Mouse (Mus musculus): ENCODE data around the gene Zfp784. TPM values are rescaled to one million over a fixed set of nuclear protein-coding genes. Genes with fewer than 3 reads are reported as not detected.
"Not testable (repeated sequence)": the region's sequence is repeated elsewhere in the genome, so short reads cannot be mapped to it uniquely, and the experiment has no call there.

Zfp784 gene
- polyA plus RNA-seq, 1 experiment from 2014 or later: 3.8 TPM

DNA sequence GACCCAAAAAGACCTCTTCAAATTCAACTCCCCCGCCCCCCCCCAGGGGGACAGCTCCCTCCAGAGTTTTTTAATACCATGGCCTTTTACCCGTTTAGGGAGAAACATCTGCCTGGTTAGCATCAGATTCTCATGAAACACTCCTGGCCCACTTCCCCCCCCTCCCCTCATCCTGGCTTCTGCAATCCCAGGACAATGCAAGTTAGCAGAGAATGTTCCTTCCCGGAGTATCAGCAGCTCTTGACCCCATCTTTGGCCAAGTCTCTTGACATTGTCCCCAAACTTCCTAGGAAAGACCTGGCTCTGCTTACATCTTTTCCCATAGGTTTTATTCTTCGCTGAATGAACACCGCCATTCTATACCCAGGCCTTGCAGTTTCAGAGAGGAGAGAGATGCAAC is 17.0 kb downstream of the Zfp784 start:
- no peak for DNase-seq (ENCODE audit: low spot score)

DNA sequence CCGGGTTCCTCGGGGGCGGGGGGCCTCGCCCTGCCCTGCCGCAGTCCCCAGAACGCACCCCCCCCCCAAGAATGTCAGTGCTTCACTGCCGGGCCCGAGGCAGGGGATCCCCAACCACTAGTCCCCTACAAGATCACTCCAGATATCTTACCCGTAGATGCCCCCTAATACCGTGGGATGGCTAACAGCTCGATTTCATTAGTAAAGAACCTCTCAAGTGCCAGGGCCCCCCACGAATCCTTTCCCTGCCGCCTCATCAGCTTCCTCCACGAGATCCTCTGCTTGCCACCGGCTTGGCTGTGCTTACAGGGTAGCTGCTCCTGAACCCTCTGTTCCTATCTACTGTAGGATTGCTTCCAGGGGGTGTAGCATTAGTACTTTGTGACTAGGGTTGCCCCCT is 17.6 kb downstream of the Zfp784 start:
- DNase-seq (ENCODE audit: low spot score): no peak

DNA sequence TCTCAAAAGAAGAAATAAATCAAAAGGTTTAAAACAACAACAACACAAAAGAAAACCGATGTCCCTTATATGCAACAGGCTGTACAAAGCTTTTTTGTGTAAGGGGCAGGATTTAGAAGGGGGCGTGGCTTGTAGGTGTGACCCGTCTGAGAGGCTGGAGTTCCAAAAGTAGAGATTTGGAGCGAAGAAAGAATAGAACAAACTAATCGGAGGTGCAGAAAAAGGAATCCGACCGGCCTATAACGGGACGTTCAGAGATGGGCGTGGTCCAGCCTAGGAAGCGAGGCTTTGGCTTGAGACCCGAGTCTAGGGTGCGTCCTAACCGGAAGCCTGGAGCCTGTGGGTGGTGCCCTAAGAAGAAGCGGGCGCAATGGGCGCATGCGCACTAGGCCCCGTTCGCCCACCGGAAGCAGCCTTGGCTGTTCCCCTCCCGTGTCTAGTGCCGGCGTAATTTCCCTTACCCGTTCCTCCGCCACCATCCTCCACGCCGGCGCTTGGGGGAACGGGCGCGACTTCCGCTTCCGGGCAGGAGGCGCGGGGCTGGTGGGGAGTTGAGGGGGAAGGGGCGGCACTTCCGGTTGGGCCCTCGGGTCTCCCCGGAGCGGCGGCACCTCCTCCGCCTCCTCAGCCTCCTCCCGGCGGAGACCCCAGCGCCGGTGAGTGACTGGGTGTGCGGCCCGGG is 18.1 kb downstream of the Zfp784 start, which contains the start of the genes Zfp865 and Ccdc106:
Gene Zfp865 (plus strand): TSS at position 377 of the 682 bp plus-strand sequence.
Gene Ccdc106 (plus strand): TSS at position 554 of the 682 bp plus-strand sequence.
- DNase-seq (ENCODE audit: low spot score): peak; percentile 99

DNA sequence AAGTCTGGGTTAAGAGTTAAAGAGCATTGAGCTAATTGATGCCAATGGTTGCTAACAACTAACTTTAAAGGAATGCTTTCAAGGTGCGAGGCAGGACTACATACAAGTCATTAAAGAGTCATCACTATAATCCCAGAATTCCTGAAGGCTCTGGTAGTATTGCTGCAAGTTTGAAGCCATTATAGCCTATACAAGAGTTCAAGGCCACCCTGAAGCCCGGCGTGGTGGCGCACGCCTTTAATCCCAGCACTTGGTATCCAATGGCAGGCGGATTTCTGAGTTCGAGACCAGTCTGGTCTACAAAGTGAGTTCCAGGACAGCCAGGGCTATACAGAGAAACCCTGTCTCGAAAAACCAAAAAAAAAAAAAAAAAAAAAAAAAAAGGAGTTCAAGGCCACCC is 18.7 kb downstream of the Zfp784 start:
- DNase-seq (ENCODE audit: low spot score): not testable (repeated sequence)

DNA sequence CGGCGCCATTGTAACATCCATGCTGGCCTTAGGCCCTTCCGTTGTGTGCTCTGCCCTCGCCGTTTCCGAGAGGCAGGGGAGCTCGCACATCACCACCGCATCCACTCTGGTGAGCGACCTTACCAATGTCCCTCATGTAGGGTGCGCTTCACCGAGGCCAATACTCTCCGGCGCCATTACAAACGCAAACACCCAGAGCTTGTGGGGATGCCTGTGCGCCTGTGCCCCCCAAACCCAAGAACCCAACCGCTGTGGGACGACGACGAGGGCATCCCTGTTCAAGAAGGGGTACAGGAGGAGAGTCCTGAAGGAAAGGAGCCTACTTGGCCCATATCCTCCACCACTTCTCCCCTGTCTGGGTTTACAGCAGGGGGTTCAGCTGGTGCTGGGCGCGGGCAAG is 20.3 kb downstream of the Zfp784 start:
- DNase-seq (ENCODE audit: low spot score): no peak

DNA sequence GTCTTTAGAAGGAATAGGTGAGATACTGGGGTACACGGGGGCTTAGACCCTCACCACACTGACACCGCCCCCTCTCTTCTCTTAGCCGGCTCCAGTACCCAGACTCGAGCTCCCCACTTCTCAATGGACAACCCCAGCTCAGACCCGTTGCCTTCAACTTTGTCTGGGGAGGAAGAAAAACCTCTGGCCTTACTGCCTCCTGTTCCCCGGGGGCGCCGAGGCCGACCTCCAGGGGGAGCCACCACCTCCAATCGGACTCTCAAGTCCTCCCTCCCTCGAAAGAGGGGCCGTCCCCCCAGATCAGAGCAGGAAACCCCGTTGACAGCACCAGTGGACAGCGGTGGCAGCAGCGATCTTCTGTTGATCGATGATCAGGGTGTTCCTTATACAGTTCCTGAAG is 20.9 kb downstream of the Zfp784 start:
- no peak for DNase-seq (ENCODE audit: low spot score)

DNA sequence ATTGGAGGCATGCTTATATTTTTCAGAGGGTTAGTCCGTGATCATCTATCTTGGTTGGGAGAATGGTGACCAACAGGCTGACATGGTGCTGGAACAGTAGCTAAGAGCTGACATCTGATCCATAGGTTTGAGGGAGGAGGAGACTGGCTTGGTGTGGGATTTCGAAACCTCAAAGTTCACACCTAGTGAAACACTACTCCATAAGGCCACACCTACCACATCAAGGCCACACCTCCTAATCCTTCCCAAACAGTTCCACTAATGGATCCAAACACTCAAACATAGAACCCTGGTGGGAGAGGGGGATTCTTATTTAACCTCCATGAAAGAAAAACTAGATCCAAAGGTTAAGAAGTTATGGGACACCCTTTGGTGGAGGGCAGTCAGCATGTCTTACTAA is 21.3 kb downstream of the Zfp784 start:
- DNase-seq (ENCODE audit: low spot score): no peak

DNA sequence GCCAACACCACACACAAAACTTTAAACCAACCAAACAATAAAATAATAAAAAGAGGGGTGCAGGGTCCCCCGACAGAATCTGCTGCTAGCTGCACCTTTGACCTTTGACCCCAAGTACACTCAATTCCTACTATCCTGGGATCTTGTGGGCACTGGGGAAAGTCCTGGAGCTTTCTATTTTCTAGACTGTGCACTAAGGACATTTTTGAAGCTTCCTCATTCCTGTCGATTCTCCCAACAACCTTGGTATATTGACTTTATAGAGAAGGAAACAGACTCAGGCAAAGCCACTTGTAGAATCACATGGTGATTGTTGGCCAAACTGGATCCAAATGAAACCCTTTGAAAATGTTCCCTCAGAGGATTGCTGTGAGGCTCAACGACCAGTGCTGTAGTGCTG is 22.2 kb downstream of the Zfp784 start:
- no peak for DNase-seq (ENCODE audit: low spot score)

DNA sequence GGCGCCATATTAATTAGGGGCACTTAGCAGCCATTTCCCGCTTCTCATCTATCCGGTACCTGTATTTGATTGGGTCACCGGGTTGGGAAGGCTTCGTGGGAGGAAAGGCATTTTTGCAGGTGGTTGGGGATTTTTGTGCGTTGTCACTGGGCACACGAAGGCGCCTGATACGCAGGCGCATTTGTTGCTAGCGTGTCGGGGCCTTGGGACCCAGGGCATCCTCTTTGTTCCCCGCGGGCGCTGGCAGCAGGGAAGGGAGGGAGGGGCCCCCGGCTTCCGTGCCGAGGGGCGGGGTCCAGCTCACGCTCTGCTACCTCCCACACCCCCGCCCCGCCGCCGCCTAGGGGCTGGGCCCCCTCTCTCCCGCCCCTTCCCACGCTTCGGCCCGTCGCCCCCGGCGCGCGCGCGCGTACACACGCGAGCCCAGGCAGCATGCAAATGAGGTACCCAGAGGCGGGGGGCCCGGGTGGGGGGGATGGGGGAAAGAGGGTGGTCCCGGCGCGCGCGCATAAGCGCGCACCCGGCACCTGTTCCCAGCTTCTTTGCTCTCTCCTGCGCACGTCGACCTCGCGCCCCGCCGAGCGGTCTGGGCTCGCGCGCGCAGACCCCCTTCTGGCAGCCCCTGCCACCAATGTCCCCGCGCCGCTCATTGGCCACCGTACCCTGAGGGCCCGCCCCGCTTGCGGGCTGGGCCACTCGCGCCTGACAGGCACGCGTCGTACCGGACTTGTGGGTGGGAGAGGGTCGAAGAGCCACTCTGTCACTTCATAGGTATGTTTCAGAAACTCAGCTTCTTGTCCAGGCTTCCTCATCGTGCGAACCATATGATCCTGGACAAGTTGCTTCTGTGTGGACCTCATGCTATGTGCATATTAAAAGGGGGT is 22.9 kb downstream of the Zfp784 start, which contains the start of gene Gm44973:
Gene Gm44973 (plus strand): TSS at position 379 of the 884 bp plus-strand sequence.
- DNase-seq (ENCODE audit: low spot score): peak; percentile 97

DNA sequence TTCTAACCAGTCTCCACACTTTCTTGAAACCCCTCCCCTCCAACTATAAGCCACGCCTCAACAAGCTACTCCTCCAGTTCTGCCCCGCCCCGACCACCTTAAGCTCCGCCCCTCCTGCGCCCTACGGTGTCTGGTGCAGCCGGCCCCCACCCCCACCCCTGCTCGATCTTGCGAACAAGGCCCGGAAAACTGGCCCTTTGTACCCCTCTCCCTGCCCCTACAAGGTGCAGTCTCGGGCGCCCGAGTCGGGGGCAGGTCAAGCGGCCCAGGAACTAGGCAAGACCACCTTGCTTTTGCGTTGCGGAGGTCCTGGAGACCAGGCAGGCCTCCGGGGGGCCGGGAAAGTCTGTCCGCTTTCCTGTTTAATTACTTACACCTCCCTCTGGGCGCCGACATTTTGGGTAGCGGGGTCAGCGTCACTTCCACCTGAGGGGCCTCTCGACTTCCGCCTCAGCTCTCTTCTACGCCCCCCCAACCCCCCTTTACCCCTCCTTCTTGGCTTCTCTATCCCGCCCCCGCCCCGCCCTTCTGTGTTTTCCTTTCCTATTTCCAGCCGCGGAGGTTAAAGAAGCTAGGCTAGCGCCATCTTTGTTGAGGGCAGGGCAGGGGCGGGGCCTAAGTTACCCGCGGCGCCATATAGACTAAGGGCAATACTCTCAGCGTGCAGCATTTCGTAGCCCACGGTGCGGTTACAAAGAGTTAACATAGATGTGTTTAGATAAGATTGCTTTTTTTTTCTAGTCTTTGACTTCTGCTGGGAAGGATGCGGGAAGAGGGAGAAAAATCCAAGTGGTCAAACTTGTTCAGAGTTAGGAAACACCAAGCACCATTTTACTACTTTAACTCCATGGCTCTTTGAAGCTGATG is 23.8 kb downstream of the Zfp784 start, which contains the start of the genes Zfp524 and Fiz1:
Gene Zfp524 (plus strand): TSS at position 165 of the 867 bp plus-strand sequence.
Gene Fiz1 (minus strand): TSS at position 447 of the 867 bp plus-strand sequence.
- peak; percentile 98 for DNase-seq (ENCODE audit: low spot score)

DNA sequence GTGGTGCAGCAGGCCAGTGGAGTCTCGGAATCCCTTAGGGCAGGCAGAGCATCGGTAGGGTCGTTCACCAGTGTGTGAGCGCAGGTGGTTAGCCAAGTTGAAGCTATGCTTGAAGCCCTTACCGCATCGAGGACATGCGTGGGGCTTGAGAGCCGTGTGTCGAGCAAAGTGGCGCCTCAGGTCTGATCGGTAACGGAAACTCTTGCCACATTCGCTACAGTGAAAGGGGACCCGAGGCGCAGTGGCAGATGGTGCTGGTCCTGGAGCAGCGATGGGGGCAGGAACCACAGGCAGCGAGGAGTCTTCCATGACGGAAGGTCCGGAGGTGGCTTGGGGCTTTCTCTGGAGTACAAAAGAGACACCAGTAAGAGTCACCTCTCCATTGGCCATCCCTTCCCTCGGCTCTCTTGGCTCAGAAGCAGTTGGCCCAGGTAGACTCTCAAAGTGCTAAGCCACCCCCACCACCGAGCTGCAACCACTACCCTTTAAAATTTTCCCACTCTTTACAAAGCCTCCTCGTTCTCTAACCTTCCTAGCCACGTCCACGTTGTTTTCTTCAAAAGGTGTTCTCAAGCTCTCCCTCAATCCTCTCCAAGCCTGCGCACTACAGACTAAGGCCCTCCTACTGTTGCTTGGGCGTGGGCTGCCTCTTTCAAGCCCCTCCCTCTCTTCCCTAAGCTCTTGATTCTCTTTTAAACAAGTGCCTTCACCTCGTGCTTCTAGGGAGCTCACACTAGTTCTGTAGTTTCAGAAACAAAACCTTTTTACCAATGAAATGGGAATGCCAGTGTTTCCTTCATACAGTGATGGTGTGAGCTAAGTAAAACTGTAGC is 25.3 kb downstream of the Zfp784 start:
- no peak for DNase-seq (ENCODE audit: low spot score)

DNA sequence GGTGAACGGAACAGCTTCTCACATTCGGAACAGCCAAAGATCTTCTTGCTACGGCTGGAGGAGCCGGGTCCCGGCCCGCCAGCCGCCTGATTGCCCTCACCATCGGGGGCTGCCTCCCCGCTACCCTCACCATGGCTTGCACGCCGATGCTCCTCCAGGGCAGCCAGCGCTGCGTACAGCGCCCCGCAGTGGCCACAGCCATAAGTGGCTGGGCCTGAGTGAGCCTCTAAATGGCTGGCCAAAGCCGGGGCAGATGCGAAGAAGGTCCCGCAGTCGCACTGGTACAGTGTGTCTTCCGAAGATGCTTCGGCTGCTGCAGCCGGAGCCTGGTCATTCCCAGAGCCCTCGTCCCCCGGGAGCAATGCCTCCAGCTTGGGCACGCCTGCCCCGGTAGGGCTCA is 30.0 kb downstream of the Zfp784 start:
- DNase-seq (ENCODE audit: low spot score): no peak

DNA sequence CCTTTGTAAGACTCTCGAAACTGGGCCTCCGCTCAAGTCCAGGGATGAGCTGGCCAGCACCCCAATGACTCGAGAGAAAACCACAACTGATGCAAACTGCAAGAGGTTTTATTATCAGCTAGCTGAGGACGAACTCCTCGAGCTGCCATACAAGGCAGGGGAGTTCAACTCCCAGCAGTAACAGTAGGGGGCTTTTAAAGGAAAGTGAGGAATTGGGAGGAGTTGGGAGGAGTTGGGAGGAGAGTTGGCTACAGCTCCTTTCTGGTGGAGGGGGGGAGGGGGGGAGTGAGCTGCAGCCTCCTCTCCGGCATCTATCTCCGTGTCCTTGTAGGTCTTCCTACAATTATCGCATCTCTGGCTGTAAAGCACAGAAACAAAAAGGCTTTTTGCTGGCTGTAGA is 35.4 kb downstream of the Zfp784 start:
- not testable (repeated sequence) for DNase-seq (ENCODE audit: low spot score)

DNA sequence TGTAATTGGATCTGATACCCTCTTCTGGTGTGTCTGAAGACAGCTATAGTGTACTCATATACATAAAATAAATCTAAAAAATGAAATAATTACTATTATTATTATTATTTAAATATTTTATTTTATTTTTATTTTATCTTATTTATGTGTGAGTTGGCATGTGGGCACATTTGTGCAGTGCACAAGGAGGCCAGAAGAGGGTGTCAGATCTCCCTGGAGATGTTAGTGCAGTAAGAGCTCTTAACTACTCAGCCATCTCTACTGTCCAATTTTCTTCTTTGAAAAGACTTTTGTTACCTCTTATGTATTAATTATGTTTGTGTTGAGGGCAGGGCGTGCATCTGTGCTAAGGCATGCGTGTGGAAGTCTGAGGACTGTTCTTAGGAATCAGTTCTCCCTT is 38.4 kb downstream of the Zfp784 start:
- peak; percentile 29 for DNase-seq (ENCODE audit: low spot score)

DNA sequence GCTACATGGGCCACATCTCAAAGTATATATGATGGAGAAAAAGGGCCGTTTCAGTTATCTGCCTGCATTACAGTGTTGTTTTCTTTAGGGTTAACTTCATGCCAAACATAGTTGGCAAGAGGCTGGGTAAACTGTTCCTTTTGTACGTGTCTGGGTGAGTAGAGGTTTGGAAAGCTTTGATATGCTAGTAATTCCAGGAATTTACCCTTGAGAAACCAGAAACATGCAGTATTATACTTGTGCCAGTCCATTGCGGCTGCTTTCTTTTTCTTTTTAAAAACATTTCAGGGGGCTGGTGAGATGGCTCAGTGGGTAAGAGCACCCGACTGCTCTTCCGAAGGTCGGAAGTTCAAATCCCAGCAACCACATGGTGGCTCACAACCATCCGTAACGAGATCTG is 41.3 kb downstream of the Zfp784 start:
- no peak for DNase-seq (ENCODE audit: low spot score)

DNA sequence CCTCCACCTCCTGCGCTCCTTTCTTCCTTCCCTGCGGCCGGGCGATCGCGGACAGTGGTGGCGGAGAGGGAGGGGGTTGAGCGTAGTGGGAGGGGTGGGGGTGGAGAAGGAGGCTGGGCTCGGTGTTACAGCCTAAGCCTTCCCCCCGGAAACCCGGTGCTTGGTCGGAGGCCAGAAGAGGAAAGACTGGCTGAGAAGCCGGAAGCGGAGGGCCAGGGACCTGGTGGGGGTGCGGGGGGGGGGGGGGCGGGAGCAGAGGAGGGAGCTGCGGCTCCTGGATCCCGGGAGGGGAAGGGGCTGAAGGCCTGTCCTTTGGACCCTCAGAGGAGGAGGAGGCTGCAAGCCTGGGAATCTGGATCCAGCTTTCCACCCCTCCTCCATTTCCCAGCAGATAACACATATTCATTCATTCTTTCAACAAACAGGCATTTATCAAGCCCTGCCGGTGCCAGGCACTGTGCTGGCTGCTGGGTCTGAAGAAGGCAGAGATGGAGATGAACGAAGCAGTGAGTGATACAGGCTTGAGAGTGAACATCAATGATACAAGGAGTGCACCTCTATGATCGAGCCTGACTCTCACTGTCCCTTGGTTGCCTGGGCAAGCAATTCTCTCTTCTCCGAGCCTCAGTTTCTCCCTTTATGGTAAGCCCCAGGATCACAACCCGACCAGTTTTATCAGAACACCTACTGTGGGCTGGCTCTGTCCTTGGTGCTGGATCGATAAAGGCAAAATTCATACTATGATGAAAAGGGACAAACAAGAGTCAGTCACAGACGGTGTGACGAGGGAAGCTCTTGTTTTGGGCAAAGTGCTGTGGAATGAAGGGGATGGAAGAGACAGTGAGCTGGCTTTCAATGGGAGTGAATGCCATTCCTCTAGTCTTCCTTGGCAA is 42.0 kb downstream of the Zfp784 start, which contains the start of gene Zfp579:
Gene Zfp579 (minus strand): TSS at position 156 of the 893 bp plus-strand sequence.
- DNase-seq (ENCODE audit: low spot score): peak; percentile 84

DNA sequence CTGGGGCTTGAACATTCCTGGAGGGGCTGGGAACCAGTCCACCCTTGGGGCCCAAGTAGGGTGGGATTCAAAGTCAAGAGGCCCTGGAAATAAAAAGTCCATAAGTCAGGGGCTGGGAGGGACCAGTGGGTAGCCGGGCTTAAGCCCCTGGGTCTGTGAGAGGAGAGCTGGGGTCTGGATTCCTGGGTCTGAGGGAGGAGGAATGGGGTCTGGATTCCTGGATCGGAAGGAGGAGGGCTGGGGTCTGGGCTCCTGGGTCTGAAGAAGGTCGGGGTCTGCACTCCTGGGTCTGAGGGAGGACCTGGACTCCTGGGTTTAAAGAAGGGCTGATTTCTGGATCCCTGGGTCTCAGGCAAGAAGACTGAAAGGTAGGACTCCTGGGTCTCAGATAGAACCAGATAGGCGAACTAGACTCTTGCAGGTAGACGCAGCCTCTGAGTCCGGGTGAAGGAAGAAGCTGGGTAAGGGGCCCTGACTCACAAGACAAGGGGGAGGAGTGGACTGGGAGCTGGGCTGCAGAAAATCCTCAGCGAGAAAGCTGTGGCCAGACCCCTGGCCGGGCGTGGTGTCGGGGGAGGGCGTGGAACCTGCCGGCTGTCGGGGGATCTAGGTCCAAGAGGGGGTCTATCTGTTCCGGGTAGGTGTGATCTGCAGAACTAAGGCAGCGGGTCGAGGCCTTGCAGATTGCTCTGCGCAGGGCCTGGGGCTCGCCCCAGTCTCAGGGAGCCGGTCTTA is 42.8 kb downstream of the Zfp784 start:
- no peak for DNase-seq (ENCODE audit: low spot score)

DNA sequence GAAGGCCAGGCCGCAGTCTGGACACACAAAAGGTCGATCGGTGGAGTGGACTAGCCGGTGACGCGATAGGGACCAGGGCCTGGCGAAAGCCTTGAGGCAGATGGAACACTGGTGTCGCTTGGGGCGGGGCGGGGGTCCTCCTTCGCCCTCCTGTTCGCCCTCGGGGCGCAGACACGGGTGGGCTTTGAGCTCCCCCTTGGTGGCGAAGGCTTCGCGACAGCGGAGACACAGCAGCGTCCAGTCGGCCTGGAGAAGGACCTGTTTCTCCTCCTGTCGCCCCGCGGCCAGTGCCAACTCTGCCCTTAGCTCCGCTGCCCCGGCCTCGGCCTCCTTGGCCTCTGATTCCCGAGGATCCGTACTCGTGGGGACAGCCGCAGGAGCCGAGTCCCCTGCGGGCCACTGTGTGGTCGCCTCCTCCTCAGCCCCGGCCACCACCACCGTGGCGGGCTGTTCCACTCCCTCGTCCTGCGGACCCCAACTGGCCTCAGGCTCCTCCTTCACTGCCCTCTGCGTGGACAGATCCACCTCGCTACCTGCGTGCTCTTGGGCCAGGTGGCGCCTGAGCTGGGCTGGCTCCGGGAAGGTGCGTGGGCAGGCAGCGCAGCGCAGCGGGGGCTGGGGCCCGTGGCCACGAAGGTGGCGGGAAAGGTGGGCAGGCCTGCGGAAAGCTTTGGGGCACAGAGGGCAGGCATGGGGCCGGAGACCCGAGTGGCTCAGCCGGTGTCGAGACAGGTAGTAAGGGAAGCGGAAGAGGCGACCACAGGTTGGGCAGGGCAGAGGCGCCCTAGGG is 44.1 kb downstream of the Zfp784 start:
- DNase-seq (ENCODE audit: low spot score): no peak

Data from thymus, postnatal 0 days (tissue).